Mouse (Mus musculus): Measurements from ENCODE around the gene Cdk17. TPM values are rescaled to one million over a fixed set of nuclear protein-coding genes. Genes with fewer than 3 reads are reported as not detected.

Cdk17 gene
- polyA plus RNA-seq, 1 experiment, result 27.6 TPM

- Histone ChIP-seq H3K4me1 (ENCODE audit: control insufficient read depth, insufficient read depth, low read length) (no peaks in the 10 kb centered on the region), H3K27me3 (ENCODE audit: control insufficient read depth, insufficient read depth, low read length) (no peaks in the 10 kb centered on the region), H3K4me3 (ENCODE audit: control insufficient read depth, low read depth, low read length) (no peak overlapping the region), H3K36me3 (ENCODE audit: control insufficient read depth, insufficient read depth, low read length) (no peaks in the 10 kb centered on the region), H3K27ac (ENCODE audit: control insufficient read depth, insufficient read depth, low read depth, low read length) (no peak overlapping the region)
- TF ChIP-seq CTCF (IDR thresholded peaks at IDR 0.05; ENCODE audit: control insufficient read depth, insufficient read depth, insufficient replicate concordance, low read depth, low read length), result no peak
- no peak for TF ChIP-seq POLR2A (IDR thresholded peaks at IDR 0.05; ENCODE audit: control insufficient read depth, low read depth, low read length)
Measured at GRCm38 (mm10) chr10:93129345-93129744, 31.3 kb upstream of the Cdk17 start.

GRCm38 (mm10) chr10:93129904-93130455 is 30.7 kb upstream of the Cdk17 start:
- TF ChIP-seq CTCF (IDR thresholded peaks at IDR 0.05; ENCODE audit: control insufficient read depth, insufficient read depth, insufficient replicate concordance, low read depth, low read length), result no peak
- no peak for TF ChIP-seq POLR2A (IDR thresholded peaks at IDR 0.05; ENCODE audit: control insufficient read depth, low read depth, low read length)
- H3K27ac ChIP-seq (ENCODE audit: control insufficient read depth, insufficient read depth, low read depth, low read length), result no peak overlapping the region

GRCm38 (mm10) chr10:93130456-93130940 is 30.2 kb upstream of the Cdk17 start:
- H3K4me1 ChIP-seq (ENCODE audit: control insufficient read depth, insufficient read depth, low read length), result no peaks in the 10 kb centered on the region
- no peaks in the 10 kb centered on the region for H3K27me3 ChIP-seq (ENCODE audit: control insufficient read depth, insufficient read depth, low read length)
- TF ChIP-seq POLR2A (IDR thresholded peaks at IDR 0.05; ENCODE audit: control insufficient read depth, low read depth, low read length) (no peak), CTCF (IDR thresholded peaks at IDR 0.05; ENCODE audit: control insufficient read depth, insufficient read depth, insufficient replicate concordance, low read depth, low read length) (no peak)
- no peak overlapping the region for H3K27ac ChIP-seq (ENCODE audit: control insufficient read depth, insufficient read depth, low read depth, low read length)
- no peaks in the 10 kb centered on the region for H3K36me3 ChIP-seq (ENCODE audit: control insufficient read depth, insufficient read depth, low read length)
- H3K4me3 ChIP-seq (ENCODE audit: control insufficient read depth, low read depth, low read length), result no peak overlapping the region

More at GRCm38 (mm10) chr10:93129904-93130455, 30.7 kb upstream of the Cdk17 start:
- Histone ChIP-seq H3K36me3 (ENCODE audit: control insufficient read depth, insufficient read depth, low read length) (no peaks in the 10 kb centered on the region), H3K4me1 (ENCODE audit: control insufficient read depth, insufficient read depth, low read length) (no peaks in the 10 kb centered on the region), H3K27me3 (ENCODE audit: control insufficient read depth, insufficient read depth, low read length) (no peaks in the 10 kb centered on the region), H3K4me3 (ENCODE audit: control insufficient read depth, low read depth, low read length) (no peak overlapping the region)

- H3K4me3 ChIP-seq (ENCODE audit: control insufficient read depth, low read depth, low read length), result no peak overlapping the region
- no peak for TF ChIP-seq CTCF (IDR thresholded peaks at IDR 0.05; ENCODE audit: control insufficient read depth, insufficient read depth, insufficient replicate concordance, low read depth, low read length)
- no peak for TF ChIP-seq POLR2A (IDR thresholded peaks at IDR 0.05; ENCODE audit: control insufficient read depth, low read depth, low read length)
- no peak overlapping the region for H3K27ac ChIP-seq (ENCODE audit: control insufficient read depth, insufficient read depth, low read depth, low read length)
- H3K27me3 ChIP-seq (ENCODE audit: control insufficient read depth, insufficient read depth, low read length), result no peaks in the 10 kb centered on the region
- H3K4me1 ChIP-seq (ENCODE audit: control insufficient read depth, insufficient read depth, low read length), result no peaks in the 10 kb centered on the region
- no peaks in the 10 kb centered on the region for H3K36me3 ChIP-seq (ENCODE audit: control insufficient read depth, insufficient read depth, low read length)
Measured at GRCm38 (mm10) chr10:93131865-93132566, 28.7 kb upstream of the Cdk17 start.

- Histone ChIP-seq H3K36me3 (ENCODE audit: control insufficient read depth, insufficient read depth, low read length) (no peaks in the 10 kb centered on the region), H3K4me1 (ENCODE audit: control insufficient read depth, insufficient read depth, low read length) (no peaks in the 10 kb centered on the region), H3K27me3 (ENCODE audit: control insufficient read depth, insufficient read depth, low read length) (no peaks in the 10 kb centered on the region), H3K4me3 (ENCODE audit: control insufficient read depth, low read depth, low read length) (no peak overlapping the region), H3K27ac (ENCODE audit: control insufficient read depth, insufficient read depth, low read depth, low read length) (no peak overlapping the region)
- TF ChIP-seq CTCF (IDR thresholded peaks at IDR 0.05; ENCODE audit: control insufficient read depth, insufficient read depth, insufficient replicate concordance, low read depth, low read length) (no peak), POLR2A (IDR thresholded peaks at IDR 0.05; ENCODE audit: control insufficient read depth, low read depth, low read length) (no peak)
Measured at GRCm38 (mm10) chr10:93138730-93139129, 21.9 kb upstream of the Cdk17 start.

- H3K4me1 ChIP-seq (ENCODE audit: control insufficient read depth, insufficient read depth, low read length), result no peaks in the 10 kb centered on the region
- no peak for TF ChIP-seq POLR2A (IDR thresholded peaks at IDR 0.05; ENCODE audit: control insufficient read depth, low read depth, low read length)
- TF ChIP-seq CTCF (IDR thresholded peaks at IDR 0.05; ENCODE audit: control insufficient read depth, insufficient read depth, insufficient replicate concordance, low read depth, low read length), result no peak
- H3K27me3 ChIP-seq (ENCODE audit: control insufficient read depth, insufficient read depth, low read length), result no peaks in the 10 kb centered on the region
- H3K27ac ChIP-seq (ENCODE audit: control insufficient read depth, insufficient read depth, low read depth, low read length), result no peak overlapping the region
- H3K36me3 ChIP-seq (ENCODE audit: control insufficient read depth, insufficient read depth, low read length), result no peaks in the 10 kb centered on the region
- no peak overlapping the region for H3K4me3 ChIP-seq (ENCODE audit: control insufficient read depth, low read depth, low read length)
Measured at GRCm38 (mm10) chr10:93140778-93141177, 19.9 kb upstream of the Cdk17 start.

GRCm38 (mm10) chr10:93142600-93143284 is 17.9 kb upstream of the Cdk17 start:
- no peak overlapping the region for H3K27ac ChIP-seq (ENCODE audit: control insufficient read depth, insufficient read depth, low read depth, low read length)
- H3K4me3 ChIP-seq (ENCODE audit: control insufficient read depth, low read depth, low read length), result no peak overlapping the region
- no peaks in the 10 kb centered on the region for H3K27me3 ChIP-seq (ENCODE audit: control insufficient read depth, insufficient read depth, low read length)
- H3K36me3 ChIP-seq (ENCODE audit: control insufficient read depth, insufficient read depth, low read length), result no peaks in the 10 kb centered on the region
- no peak for TF ChIP-seq CTCF (IDR thresholded peaks at IDR 0.05; ENCODE audit: control insufficient read depth, insufficient read depth, insufficient replicate concordance, low read depth, low read length)
- TF ChIP-seq POLR2A (IDR thresholded peaks at IDR 0.05; ENCODE audit: control insufficient read depth, low read depth, low read length), result no peak
- no peaks in the 10 kb centered on the region for H3K4me1 ChIP-seq (ENCODE audit: control insufficient read depth, insufficient read depth, low read length)
